Mouse (Mus musculus) brain, embryonic 14.5 days (tissue): ENCODE data around the gene Eif3f. TPM values are rescaled to one million over a fixed set of nuclear protein-coding genes. Genes with fewer than 3 reads are reported as not detected.
A peak's percentile ranks its signal among the peaks of the same experiment; 100 is the strongest.

Source experiments
- DNase-seq: peaks from one replicate; pipeline ENCODE4 v3.0.0-alpha.2; 2011; ENCODE audit warnings: low read depth
- CTCF ChIP-seq: fragments of 200-500 bp; IDR thresholded peaks from 2 replicates; pipeline ENCODE4 v1.5.1; 2012; ENCODE audit warnings: inconsistent platforms, mild to moderate bottlenecking, moderate library complexity, borderline replicate concordance; ENCODE audit not compliant: insufficient read depth, insufficient read length; ENCODE audit errors: extremely low read depth
- POLR2A ChIP-seq: fragments of 200-500 bp; IDR thresholded peaks from 2 replicates; pipeline ENCODE4 v1.6.1; 2012; ENCODE audit warnings: mild to moderate bottlenecking, inconsistent platforms, borderline replicate concordance; ENCODE audit not compliant: poor library complexity, insufficient read depth, insufficient read length, severe bottlenecking; ENCODE audit errors: extremely low read depth
- polyA plus RNA-seq: library from polyadenylated mRNA; depleted of rRNA; stranded (reverse); fragments of >200 nt; gene quantifications from 2 replicates; pipeline ENCODE4 v1.2.3, GENCODE M21; 2012

Gene Eif3f
- polyA plus RNA-seq, 1 experiment: 150 TPM

DNA sequence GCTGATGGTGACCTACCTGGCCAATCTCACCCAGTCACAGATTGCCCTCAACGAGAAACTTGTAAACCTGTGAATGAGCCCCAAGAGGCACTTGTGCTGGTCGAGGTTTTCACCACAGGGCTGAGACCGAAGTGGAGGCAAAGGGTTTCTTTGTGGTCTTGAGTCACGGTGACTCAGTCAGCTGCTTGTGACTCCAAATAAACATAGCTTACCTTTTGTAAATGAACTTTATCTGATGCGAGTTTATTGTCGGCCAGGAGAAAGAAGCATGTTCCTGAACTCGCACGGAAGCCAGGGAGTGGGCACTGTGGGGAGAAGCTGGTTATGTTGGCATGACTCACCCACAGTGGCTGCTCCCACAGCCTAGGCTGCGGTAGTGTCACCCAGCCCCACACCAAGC lies 7.2 kb downstream of the Eif3f start:
- no peak for DNase-seq
- no peak for TF ChIP-seq CTCF
- TF ChIP-seq POLR2A: no peak

DNA sequence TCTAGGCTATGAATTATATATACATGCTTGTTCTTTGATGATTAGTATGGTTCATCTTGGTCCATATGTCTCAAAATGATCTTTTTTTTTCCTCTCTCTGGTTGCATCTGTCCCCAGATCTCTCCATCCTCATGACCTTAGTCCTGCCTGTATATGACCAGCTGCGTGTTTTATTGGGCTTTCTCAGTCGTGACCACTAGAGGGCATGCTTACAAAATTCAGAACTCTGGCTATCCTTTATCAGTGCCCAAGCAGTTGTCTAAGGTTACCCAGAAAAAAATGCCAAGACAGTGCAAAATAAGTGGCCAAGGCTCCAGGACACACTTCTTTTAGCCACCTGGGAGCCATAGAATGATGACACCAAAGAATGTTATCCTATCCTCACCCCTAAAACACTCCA lies 9.8 kb downstream of the Eif3f start:
- DNase-seq: peak; percentile 77
- TF ChIP-seq CTCF (peak; percentile 76), POLR2A (no peak)

DNA sequence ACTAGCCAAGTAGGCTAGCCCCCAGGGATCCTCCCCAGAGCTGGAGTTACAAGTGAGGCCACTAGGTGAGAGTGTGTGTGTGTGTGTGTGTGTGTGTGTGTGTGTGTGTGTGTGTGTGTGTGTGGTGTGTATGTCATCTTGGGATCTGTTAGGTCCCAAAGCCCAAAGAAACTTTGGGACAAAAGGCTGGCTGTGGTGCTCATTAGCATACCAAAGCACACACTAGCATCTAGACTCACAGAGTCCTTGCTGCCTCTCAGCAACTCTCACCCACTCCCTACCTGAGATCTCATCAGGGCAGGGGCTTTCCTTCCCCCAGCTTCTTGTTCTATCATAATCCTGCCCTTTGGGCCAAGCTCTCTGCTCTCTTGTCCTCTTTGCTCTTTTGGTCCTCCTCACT lies 14.4 kb downstream of the Eif3f start:
- no peak for DNase-seq
- no peak for TF ChIP-seq CTCF
- TF ChIP-seq POLR2A: no peak

DNA sequence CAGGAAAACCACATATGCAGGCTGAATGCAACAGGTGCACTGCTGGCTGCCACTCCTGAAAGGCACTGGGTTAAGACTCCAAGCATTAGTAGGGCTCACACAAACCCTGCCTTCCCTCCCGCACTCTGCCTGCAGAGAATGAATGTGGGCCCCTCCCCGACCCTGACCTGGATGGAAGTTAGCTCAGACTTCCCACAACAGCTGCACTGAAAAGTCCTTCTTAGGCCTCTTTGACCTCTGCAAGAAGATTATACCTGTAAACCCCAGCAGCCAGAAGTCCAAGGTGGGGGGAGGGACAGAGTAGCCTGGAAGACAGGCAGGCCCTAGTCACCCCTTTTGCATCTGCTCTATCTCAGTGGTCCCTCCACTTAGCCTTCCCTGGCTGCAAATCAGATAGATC lies 15.1 kb downstream of the Eif3f start:
- DNase-seq: no peak
- no peak for TF ChIP-seq CTCF
- TF ChIP-seq POLR2A: no peak

DNA sequence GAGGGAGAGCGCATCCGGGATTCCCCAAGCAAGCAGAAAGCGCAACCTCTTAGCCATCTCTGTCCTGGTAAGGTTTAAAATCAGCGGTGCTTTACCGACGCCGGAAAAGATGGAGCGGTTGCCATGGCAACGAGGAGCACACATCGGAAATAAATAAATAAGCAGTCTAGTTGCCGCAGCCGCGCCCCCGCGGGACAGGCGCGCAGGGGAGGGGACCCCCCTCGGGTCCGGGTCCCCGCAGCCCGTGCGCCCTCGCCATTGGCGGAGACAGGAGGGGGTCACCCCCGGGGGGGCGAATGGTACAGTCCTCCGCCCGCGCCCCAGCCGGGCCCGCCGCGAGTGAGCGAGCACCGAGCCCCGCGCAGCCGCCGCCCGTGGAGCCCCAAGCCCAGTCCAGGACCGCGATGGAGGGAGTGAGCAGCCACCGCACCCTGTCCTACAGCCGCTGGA lies 16.1 kb downstream of the Eif3f start, which contains the start of gene Tub:
Gene Tub (plus strand): TSS at position 27 of the 450 bp plus-strand sequence.
- TF ChIP-seq POLR2A (0 out of 2 replicates have a peak, but pooled peaks have one; percentile 19), CTCF (no peak)
- peak; percentile 91 for DNase-seq

DNA sequence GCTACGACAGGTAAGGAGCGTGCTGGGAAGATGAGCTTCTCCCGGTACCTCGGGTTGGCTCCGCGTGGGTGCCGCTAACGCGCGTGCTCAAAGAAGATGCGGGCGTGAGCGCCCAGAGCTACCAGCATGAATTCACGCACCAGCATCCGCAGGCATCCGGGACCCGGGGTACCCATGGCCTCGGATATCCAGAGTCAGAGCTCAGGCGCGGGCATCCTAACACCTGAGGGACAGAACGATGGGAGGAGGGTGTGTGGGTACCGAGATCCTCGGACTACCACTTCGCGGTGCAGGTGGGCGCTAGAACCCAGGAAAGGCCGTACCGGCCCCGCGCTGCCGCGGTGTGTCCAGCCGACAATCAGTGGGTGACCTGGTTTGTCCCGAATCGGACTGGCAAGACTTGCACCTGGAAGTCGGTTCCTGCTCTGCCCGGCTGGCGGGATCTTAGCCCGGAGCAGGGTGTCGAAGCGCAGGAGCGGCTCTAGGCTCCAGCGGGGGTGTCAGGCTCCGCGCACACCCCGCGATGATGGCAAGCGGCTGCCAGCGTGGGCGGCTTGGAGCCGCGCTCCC lies 16.6 kb downstream of the Eif3f start:
- DNase-seq: peak; percentile 66
- no peak for TF ChIP-seq CTCF
- TF ChIP-seq POLR2A: no peak

DNA sequence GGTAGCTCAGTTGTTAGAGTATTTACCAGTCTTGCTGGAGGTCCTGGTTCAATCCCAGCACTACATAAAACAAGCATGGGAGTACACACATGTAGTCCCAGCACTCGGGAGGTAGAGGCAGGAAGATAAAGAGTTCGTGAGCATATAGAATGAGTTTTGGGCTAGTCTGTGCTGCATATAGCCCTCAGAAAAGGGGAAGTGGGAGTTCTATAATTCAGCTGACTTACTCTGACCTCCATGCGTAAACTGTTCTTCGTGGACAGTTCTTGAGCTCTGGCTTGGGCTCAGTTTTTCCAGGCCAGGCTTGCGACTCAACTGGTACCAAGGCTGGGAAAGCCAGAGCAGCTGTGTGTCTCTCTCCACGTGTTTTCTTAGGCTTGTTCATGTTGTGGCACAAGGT lies 18.6 kb downstream of the Eif3f start:
- TF ChIP-seq POLR2A (no peak), CTCF (no peak)
- DNase-seq: no peak

DNA sequence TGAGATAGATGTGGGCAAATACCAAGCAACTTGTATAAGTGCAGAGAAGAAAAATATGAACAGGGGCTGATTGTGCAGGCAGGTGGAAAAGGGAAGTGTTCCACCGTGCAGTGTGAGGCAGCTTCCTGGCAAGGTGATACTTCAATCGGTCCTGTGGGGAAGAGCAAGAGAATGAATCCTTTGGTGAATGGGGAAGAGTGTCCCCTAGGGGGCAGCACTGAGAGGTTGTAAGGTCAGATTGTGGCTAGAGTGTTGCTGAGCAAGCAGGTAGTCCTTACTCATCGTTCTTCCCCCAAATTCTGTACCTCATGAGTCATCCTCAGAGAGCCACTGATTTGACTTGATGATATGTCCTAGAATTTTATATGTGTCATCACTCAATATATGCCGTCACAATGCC lies 20.0 kb downstream of the Eif3f start:
- peak; percentile 35 for DNase-seq
- peak; percentile 52; the same call in 1 of the 2 replicates for TF ChIP-seq CTCF
- TF ChIP-seq POLR2A: no peak

DNA sequence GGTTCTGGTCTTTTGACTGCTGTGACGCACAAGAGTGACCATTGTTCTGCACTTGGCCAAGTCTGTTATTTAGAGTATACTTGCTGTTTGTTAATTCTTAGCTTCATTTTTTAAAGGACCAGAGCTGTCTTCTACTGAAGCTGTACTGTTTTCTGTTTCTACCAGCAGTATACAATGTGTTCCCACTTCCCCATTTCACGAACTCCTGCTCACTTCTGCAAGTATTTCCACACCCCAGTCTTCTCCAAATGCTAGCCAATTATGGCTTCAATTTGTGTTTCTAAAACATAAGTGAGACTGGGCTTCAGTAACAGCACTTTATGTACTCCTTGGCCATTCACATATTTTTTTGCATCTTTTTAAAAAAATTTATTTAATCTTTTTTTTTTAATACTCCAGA lies 23.5 kb downstream of the Eif3f start:
- TF ChIP-seq CTCF (no peak), POLR2A (no peak)
- DNase-seq: no peak

DNA sequence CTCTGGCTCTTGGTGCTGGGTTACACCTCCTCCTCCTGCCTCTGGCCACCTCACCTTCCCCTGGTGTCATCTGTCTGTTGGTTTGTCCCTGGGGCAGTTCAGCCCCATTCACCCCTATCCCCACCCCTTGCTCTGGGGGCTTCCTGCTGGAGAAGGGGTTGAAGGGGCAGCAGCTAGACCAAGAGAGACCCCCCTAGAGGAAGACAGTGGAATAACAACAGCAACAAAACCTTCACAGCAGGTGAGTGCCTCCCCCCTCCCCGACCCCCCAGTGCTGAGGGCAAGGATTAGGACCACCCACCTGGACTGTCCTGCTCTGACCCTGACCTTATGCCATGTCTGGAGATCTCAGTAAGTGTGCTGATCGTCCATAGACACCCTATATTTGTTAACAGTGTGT lies 31.8 kb downstream of the Eif3f start:
- TF ChIP-seq CTCF: peak; percentile 39
- no peak for TF ChIP-seq POLR2A

DNA sequence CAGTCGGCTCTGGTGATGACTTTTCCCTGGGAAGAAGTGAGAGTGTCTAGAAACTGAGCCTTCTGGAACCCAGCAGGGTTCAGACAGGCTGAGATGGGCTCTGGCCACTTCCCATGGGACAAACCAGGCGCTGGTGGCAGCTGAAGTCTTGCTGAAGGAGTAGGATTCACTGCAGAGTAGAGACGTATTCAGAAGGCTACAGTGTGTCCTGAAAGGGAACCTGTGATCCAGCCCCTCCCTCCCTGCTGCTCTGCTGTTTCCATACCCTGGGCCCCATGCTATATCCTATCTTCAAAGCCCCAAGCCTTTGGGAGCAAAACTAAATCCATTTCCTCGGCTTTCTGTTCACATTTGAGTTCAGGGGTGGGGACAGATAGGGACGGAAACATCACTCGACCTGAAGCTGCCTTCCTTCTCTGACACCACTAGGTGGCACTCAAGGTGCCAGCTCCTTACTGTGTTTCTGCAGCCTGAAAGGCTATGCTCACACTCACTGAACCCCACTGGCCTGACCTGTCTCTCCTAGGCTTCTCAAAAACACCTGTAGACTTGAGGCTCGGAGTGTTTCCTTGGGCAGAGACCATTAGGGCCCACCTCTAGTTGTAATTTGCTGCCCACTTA lies 32.6 kb downstream of the Eif3f start:
- TF ChIP-seq POLR2A: no peak
- TF ChIP-seq CTCF: peak; percentile 91
- DNase-seq: peak; percentile 83

More for the DNA sequence above, 31.8 kb downstream of the Eif3f start:
- DNase-seq: no peak

DNA sequence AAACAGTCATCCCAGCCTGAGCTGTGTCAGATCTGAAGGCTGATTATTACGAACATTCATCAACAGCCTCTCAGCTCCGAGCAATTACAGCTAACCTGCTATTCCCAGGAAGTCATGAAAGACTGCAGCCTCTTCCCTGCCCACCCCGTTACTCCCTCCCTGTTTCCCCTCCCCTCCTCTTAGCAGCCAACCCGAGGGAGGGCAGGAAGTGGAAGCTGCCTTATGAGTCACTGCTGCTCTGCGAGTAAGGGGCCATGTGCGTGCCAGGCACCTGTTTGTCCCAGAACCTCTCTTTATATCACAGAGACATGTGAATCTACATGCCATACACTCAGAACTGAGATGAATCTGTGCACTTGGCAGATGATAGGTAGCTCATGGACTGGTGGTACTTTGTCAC lies 34.0 kb downstream of the Eif3f start:
- peak; percentile 46 for DNase-seq
- no peak for TF ChIP-seq POLR2A
- TF ChIP-seq CTCF: no peak

DNA sequence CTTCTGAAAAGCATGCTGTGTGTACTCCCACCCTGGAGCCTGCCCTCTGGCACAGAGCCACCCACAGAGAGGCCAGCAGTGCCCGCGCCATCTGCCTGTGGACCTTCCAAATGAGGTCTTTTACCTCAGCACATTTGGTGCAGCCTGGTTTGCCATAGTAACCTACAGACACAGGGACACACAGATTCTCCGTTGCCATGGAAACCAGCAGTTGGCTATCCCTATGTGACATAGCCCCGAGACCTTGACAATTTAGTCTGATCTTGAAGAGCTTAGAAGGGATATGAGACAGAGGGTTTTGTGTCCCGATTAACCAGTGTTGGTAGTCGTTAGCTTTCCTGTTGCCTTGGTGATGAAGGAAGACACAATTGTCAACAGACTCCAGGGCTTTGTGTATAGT lies 38.1 kb downstream of the Eif3f start:
- no peak for TF ChIP-seq POLR2A
- no peak for TF ChIP-seq CTCF
- DNase-seq: peak; percentile 90
